Mouse (Mus musculus) ES-Bruce4 (cell line): ENCODE results near the gene Cdh23. TPM values are rescaled to one million over a fixed set of nuclear protein-coding genes. Genes with fewer than 3 reads are reported as not detected.
"Not testable (repeated sequence)": the region's sequence is repeated elsewhere in the genome, so short reads cannot be mapped to it uniquely, and the experiment has no call there.

Experiments used
- H3K27ac ChIP-seq: 2 replicates; pipeline ENCODE4 v1.5.1; 2012; ENCODE audit warnings: low read length, inconsistent platforms; ENCODE audit not compliant: insufficient read depth
- H3K27me3 ChIP-seq: 2 replicates; pipeline ENCODE4 v1.6.1; 2012; ENCODE audit warnings: mild to moderate bottlenecking, low read length, inconsistent platforms; ENCODE audit not compliant: control insufficient read depth, poor library complexity, insufficient read depth, severe bottlenecking
- H3K36me3 ChIP-seq: 2 replicates; pipeline ENCODE4 v1.6.1; 2012; ENCODE audit warnings: inconsistent platforms, mild to moderate bottlenecking, low read length, moderate library complexity; ENCODE audit not compliant: control insufficient read depth, poor library complexity, insufficient read depth, severe bottlenecking
- H3K4me1 ChIP-seq: one replicate; pipeline ENCODE4 v1.8.1; 2011; ENCODE audit warnings: low read length; ENCODE audit not compliant: control insufficient read depth, insufficient read depth
- H3K4me3 ChIP-seq: 2 replicates; pipeline ENCODE4 v1.5.1; 2011; ENCODE audit warnings: low read depth, mild to moderate bottlenecking, low read length
- H3K9ac ChIP-seq: 2 replicates; pipeline ENCODE4 v1.6.1; 2012; ENCODE audit warnings: low read depth, mild to moderate bottlenecking, inconsistent platforms; ENCODE audit not compliant: poor library complexity, severe bottlenecking
- H3K9me3 ChIP-seq: replicated peaks from 2 replicates; pipeline ENCODE4 v1.6.1; 2012; ENCODE audit warnings: mild to moderate bottlenecking, low read length, inconsistent platforms; ENCODE audit not compliant: control insufficient read depth, poor library complexity, insufficient read depth, severe bottlenecking
- CTCF ChIP-seq: IDR thresholded peaks from one replicate; pipeline ENCODE4 v1.8.1; 2011; ENCODE audit warnings: low read depth, low read length
- EP300 ChIP-seq: IDR thresholded peaks from 2 replicates; pipeline ENCODE4 v1.6.1; 2011; ENCODE audit warnings: low read depth, low read length; ENCODE audit not compliant: insufficient read depth
- POLR2A ChIP-seq: IDR thresholded peaks from one replicate; pipeline ENCODE4 v1.8.1; 2011; ENCODE audit warnings: low read length; ENCODE audit not compliant: insufficient read depth
- polyA plus RNA-seq: library from polyadenylated mRNA; stranded (reverse); fragments of >200 nt; gene quantifications from 2 replicates; pipeline ENCODE4 v1.2.4, GENCODE M21; 2011; ENCODE audit warnings: low read depth; ENCODE audit not compliant: missing spikeins, insufficient read depth, insufficient read length

Gene Cdh23
- polyA plus RNA-seq, result 0.33 and 0.55 TPM in 2 replicates

DNA sequence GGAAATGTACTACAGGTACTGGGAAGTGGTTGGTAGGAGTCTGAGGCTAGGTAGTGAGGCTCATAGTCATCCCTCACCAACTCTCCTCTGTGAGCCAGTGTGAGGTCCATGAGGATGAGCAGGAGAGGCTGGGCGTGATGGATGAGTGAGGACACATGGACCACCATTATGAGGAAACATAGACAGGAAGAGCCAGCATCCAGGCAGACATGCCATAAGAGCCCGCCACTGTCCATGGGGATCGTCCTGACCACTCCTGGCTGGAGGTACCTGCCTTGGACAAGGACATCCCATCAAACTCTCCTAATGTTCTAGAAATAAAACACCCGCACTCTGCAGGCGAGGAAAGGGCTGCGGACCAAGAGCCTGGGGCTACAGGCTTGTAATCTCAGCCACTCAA, at the start of gene Cdh23:
Gene Cdh23, minus strand, starts transcription at position 101 of the 400 bp plus-strand sequence.
- Histone ChIP-seq H3K27me3 (no peaks in the 10 kb centered on the region), H3K9me3 (no peaks in the 10 kb centered on the region), H3K4me3 (no peak within 1 kb of the TSS), H3K9ac (no peak within 1 kb of the TSS), H3K27ac (no peak within 1 kb of the TSS), H3K36me3 (no peaks in the 10 kb centered on the region), H3K4me1 (no peaks in the 10 kb centered on the region)
- TF ChIP-seq EP300, result no peak
- TF ChIP-seq POLR2A, result no peak
- TF ChIP-seq CTCF, result no peak

DNA sequence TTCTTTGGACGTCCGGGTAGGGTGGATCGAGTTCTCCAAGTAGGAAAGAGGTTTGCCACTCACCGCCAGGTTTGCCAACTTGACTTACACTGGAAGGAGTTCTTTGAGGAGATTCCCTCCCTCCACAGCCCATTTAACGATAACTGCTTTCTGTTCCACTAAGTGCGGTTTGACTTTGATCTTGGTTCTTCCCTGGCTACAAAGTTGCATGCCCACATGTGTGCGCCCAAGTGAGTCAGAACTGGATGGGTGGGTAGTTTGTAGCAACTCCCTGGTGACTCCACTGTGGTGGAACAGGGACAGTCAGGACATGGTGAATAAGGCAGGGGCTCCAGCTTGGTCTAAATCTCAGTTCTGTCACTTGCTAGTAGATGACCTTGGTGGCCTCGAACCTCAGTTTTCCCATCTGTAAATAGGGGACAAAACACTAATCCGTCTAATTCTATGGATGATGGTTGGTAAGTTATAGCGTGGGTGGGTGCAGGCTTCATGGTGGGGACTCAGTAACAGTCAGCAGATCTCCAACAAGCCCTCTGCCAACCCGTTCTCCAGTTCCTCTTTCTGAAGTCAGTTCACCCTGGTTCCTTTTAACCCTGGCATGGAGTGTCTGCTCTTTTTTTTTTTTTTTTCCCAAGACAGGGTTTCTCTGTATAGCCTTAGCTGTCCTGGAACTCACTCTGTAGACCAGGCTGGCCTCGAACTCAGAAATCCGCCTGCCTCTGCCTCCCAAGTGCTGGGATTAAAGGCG, 48.4 kb upstream of the Cdh23 start:
- no peaks in the 10 kb centered on the region for H3K4me1 ChIP-seq
- H3K9ac ChIP-seq, result no peak overlapping the region
- no peak overlapping the region for H3K4me3 ChIP-seq
- no peak for TF ChIP-seq CTCF
- TF ChIP-seq EP300, result no peak
- TF ChIP-seq POLR2A, result no peak
- no peaks in the 10 kb centered on the region for H3K27me3 ChIP-seq
- no peaks in the 10 kb centered on the region for H3K9me3 ChIP-seq
- no peak overlapping the region for H3K27ac ChIP-seq
- no peaks in the 10 kb centered on the region for H3K36me3 ChIP-seq

DNA sequence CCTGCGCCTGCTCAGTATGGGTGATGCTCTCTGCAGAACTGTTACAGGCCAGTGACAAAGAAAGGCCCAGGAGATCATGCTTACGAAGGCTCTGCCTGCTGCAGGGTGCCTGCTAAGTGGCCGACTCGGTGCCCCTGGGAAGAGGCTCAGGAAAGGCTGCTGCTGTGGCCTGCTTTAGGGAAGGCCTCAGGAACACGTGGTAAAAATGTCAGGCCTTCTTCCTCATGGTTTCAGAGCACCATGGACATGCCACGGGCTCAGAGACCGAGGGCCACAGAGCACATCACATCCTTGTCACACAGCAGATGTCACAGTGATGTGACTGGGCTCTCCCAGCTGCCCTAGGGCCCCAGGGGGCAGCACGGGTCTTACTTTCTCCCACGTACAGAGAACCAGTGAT, 47.4 kb upstream of the Cdh23 start:
- H3K36me3 ChIP-seq, result no peaks in the 10 kb centered on the region
- H3K27me3 ChIP-seq, result no peaks in the 10 kb centered on the region
- H3K4me3 ChIP-seq, result no peak overlapping the region
- no peaks in the 10 kb centered on the region for H3K9me3 ChIP-seq
- H3K9ac ChIP-seq, result no peak overlapping the region
- no peak overlapping the region for H3K27ac ChIP-seq
- TF ChIP-seq EP300, result no peak
- no peak for TF ChIP-seq POLR2A
- TF ChIP-seq CTCF, result no peak
- H3K4me1 ChIP-seq, result no peaks in the 10 kb centered on the region

DNA sequence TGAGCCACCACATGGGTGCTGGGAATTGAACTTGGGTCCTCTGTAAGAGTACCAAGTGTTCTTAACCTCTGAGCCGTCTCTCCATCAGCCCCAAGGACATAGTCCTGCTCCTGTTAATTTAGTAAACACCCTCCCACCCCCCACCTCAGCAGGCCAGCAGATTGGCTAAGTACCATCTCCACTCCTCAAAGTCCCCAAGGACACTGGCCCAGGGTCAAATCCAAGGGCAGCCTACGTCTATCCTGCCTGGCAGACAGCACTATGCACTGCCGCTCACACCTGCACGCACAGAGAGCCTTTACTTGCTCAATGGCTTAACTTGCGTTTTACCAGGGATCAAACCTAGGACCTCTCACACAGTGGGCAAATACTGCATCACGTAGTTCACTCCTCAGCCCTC, 46.7 kb upstream of the Cdh23 start:
- no peaks in the 10 kb centered on the region for H3K27me3 ChIP-seq
- no peak overlapping the region for H3K4me3 ChIP-seq
- no peak overlapping the region for H3K27ac ChIP-seq
- no peak overlapping the region for H3K9ac ChIP-seq
- H3K36me3 ChIP-seq, result no peaks in the 10 kb centered on the region
- H3K4me1 ChIP-seq, result no peaks in the 10 kb centered on the region
- TF ChIP-seq EP300, result no peak
- TF ChIP-seq POLR2A, result no peak
- no peak for TF ChIP-seq CTCF
- H3K9me3 ChIP-seq, result no peaks in the 10 kb centered on the region

DNA sequence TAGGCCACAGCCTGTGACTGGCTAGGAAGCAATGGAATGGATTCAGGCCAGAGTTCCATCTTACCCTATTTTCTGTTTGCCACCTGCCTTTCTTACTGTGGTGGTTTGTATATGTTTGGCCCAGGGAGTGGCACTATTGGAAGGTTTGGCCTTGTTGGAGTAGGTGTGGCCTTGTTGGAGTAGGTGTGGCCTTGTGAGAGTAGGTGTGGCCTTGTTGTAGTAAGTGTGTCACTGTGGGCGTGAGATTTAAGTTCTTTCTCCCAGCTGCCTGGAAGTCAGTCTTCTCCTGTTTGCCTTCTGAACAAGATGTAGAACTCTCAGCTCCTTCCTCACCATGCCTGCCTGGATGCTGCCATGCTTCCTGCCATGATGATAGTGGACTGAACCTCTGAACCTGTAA, 46.0 kb upstream of the Cdh23 start:
- H3K4me1 ChIP-seq, H3K4me3 ChIP-seq, H3K27me3 ChIP-seq, H3K27ac ChIP-seq, H3K9ac ChIP-seq, H3K9me3 ChIP-seq, H3K36me3 ChIP-seq: not testable (repeated sequence)

DNA sequence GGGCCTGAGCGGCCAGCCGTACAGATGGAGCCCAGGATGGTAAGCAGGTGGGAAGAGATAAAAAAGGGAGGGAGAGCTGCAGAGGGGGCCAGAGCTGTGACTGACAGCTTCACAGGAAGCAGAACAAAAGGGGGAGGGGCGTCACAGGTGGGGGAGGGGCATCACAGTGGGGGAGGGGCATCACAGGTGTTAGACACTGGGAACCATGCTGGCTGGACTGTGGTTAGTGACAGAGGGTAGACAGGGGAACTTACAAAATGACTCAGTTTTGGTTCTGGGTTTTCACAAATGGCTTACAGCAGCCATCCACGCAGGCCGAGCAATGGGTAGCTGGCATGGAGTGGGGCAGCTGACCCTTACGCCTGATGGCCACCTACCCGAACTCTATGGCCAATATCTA, 45.1 kb upstream of the Cdh23 start:
- Histone ChIP-seq H3K27me3 (no peaks in the 10 kb centered on the region), H3K4me1 (no peaks in the 10 kb centered on the region), H3K36me3 (no peaks in the 10 kb centered on the region), H3K9me3 (no peaks in the 10 kb centered on the region), H3K9ac (no peak overlapping the region), H3K27ac (no peak overlapping the region), H3K4me3 (no peak overlapping the region)
- TF ChIP-seq EP300, result no peak
- TF ChIP-seq CTCF, result no peak
- no peak for TF ChIP-seq POLR2A
